Mouse (Mus musculus): ENCODE measurements around the gene Prepl. TPM values are rescaled to one million over a fixed set of nuclear protein-coding genes. Genes with fewer than 3 reads are reported as not detected.
A peak's percentile ranks its signal among the peaks of the same experiment; 100 is the strongest.

Prepl gene
- total and polyA plus RNA-seq, 3 experiments: 36.1 to 142 (median 122) TPM

GRCm38 (mm10) chr17:85079276-85079675 is 10.8 kb downstream of the Prepl start:
- Histone ChIP-seq H3K4me3 (no peak overlapping the region), H3K79me2 (replicated peaks; ENCODE audit: control insufficient read depth, insufficient read depth, low read length) (no peaks in the 10 kb centered on the region), H3K4me1 (ENCODE audit: control insufficient read depth, insufficient read depth, low read length) (no peaks in the 10 kb centered on the region), H3K36me3 (ENCODE audit: control insufficient read depth, insufficient read depth, low read length) (no peaks in the 10 kb centered on the region; the same call in 1 of the 2 replicates), H3K27ac (no peak overlapping the region), H3K27me3 (ENCODE audit: control insufficient read depth, insufficient read depth, low read length) (no peaks in the 10 kb centered on the region), H3K9ac (ENCODE audit: low read depth, low read length) (no peak overlapping the region)
- WGBS: 80% methylated on average over 3 of the region's 3 CpGs
- intact Hi-C loops (cut with DNase I): no loop called here
- peak; percentile 15; the same call in 1 of the 2 replicates for TF ChIP-seq CTCF (IDR thresholded peaks at IDR 0.05)
- TF ChIP-seq POLR2A (IDR thresholded peaks at IDR 0.05; ENCODE audit: insufficient read depth, low read depth, low read length): no peak
- no peak for DNase-seq

- intact Hi-C loops (cut with DNase I): no loop called here
- no peak for TF ChIP-seq EP300 (IDR thresholded peaks at IDR 0.05; ENCODE audit: insufficient read depth, low read depth, low read length)
- WGBS: 93% methylated on average over 4 of the region's 4 CpGs
- no peaks in the 10 kb centered on the region for H3K27me3 ChIP-seq (ENCODE audit: control insufficient read depth, insufficient read depth, low read length)
- no peak for DNase-seq
- H3K27ac ChIP-seq: no peak overlapping the region
- no peak overlapping the region for H3K9ac ChIP-seq (ENCODE audit: low read depth, low read length)
- no peak overlapping the region for H3K4me3 ChIP-seq
- H3K79me2 ChIP-seq (replicated peaks; ENCODE audit: control insufficient read depth, insufficient read depth, low read length): no peaks in the 10 kb centered on the region
- H3K36me3 ChIP-seq (ENCODE audit: control insufficient read depth, insufficient read depth, low read length): no peaks in the 10 kb centered on the region; the same call in 1 of the 2 replicates
- no peaks in the 10 kb centered on the region for H3K4me1 ChIP-seq (ENCODE audit: control insufficient read depth, insufficient read depth, low read length)
These were observed 16.0 kb downstream of the Prepl start for GRCm38 (mm10) chr17:85074083-85074482.

- no peak for DNase-seq
- no peaks in the 10 kb centered on the region for H3K4me1 ChIP-seq (ENCODE audit: control insufficient read depth, insufficient read depth, low read length)
- TF ChIP-seq EP300 (IDR thresholded peaks at IDR 0.05; ENCODE audit: insufficient read depth, low read depth, low read length) (no peak), POLR2A (IDR thresholded peaks at IDR 0.05; ENCODE audit: insufficient read depth, low read depth, low read length) (no peak), CTCF (IDR thresholded peaks at IDR 0.05) (no peak)
- no peaks in the 10 kb centered on the region for H3K27me3 ChIP-seq (ENCODE audit: control insufficient read depth, insufficient read depth, low read length)
- intact Hi-C loops (cut with DNase I): no loop called here
- H3K4me3 ChIP-seq: no peak overlapping the region
- H3K9ac ChIP-seq (ENCODE audit: low read depth, low read length): no peak overlapping the region
- no peak overlapping the region for H3K27ac ChIP-seq
- H3K36me3 ChIP-seq (ENCODE audit: control insufficient read depth, insufficient read depth, low read length): no peaks in the 10 kb centered on the region
- WGBS: 71% methylated on average over 7 of the region's 7 CpGs
- H3K79me2 ChIP-seq (replicated peaks; ENCODE audit: control insufficient read depth, insufficient read depth, low read length): no peaks in the 10 kb centered on the region
These were observed 16.8 kb downstream of the Prepl start for GRCm38 (mm10) chr17:85073214-85073613.

GRCm38 (mm10) chr17:85072383-85072782 is 17.7 kb downstream of the Prepl start:
- H3K36me3 ChIP-seq (ENCODE audit: control insufficient read depth, insufficient read depth, low read length): no peaks in the 10 kb centered on the region
- no peak overlapping the region for H3K9ac ChIP-seq (ENCODE audit: low read depth, low read length)
- DNase-seq: no peak
- no peak for TF ChIP-seq CTCF (IDR thresholded peaks at IDR 0.05)
- no peak for TF ChIP-seq EP300 (IDR thresholded peaks at IDR 0.05; ENCODE audit: insufficient read depth, low read depth, low read length)
- TF ChIP-seq POLR2A (IDR thresholded peaks at IDR 0.05; ENCODE audit: insufficient read depth, low read depth, low read length): no peak
- H3K27ac ChIP-seq: no peak overlapping the region
- intact Hi-C loops (cut with DNase I): no loop called here
- H3K79me2 ChIP-seq (replicated peaks; ENCODE audit: control insufficient read depth, insufficient read depth, low read length): no peaks in the 10 kb centered on the region
- WGBS: 66% methylated on average over 11 of the region's 11 CpGs
- H3K27me3 ChIP-seq (ENCODE audit: control insufficient read depth, insufficient read depth, low read length): no peaks in the 10 kb centered on the region
- H3K4me3 ChIP-seq: no peak overlapping the region
- no peaks in the 10 kb centered on the region for H3K4me1 ChIP-seq (ENCODE audit: control insufficient read depth, insufficient read depth, low read length)

GRCm38 (mm10) chr17:85071088-85071775 is 18.8 kb downstream of the Prepl start:
- 92% methylated on average over 8 of the region's 8 CpGs for WGBS
- intact Hi-C loops (cut with DNase I): no loop called here

GRCm38 (mm10) chr17:85070658-85071057 is 19.4 kb downstream of the Prepl start:
- WGBS: 60% methylated on average over 6 of the region's 6 CpGs
- Histone ChIP-seq H3K36me3 (ENCODE audit: control insufficient read depth, insufficient read depth, low read length) (no peaks in the 10 kb centered on the region), H3K27ac (no peak overlapping the region), H3K4me3 (no peak overlapping the region), H3K27me3 (ENCODE audit: control insufficient read depth, insufficient read depth, low read length) (no peaks in the 10 kb centered on the region), H3K79me2 (replicated peaks; ENCODE audit: control insufficient read depth, insufficient read depth, low read length) (no peaks in the 10 kb centered on the region), H3K4me1 (ENCODE audit: control insufficient read depth, insufficient read depth, low read length) (no peaks in the 10 kb centered on the region), H3K9ac (ENCODE audit: low read depth, low read length) (no peak overlapping the region)
- intact Hi-C loops (cut with DNase I): no loop called here
- TF ChIP-seq POLR2A (IDR thresholded peaks at IDR 0.05; ENCODE audit: insufficient read depth, low read depth, low read length) (no peak), EP300 (IDR thresholded peaks at IDR 0.05; ENCODE audit: insufficient read depth, low read depth, low read length) (no peak), CTCF (IDR thresholded peaks at IDR 0.05) (no peak)
- no peak for DNase-seq

More at GRCm38 (mm10) chr17:85071088-85071775, 18.8 kb downstream of the Prepl start:
- TF ChIP-seq EP300 (IDR thresholded peaks at IDR 0.05; ENCODE audit: insufficient read depth, low read depth, low read length) (no peak), CTCF (IDR thresholded peaks at IDR 0.05) (peak; percentile 51)
- Histone ChIP-seq H3K9ac (ENCODE audit: low read depth, low read length) (no peak overlapping the region), H3K4me1 (ENCODE audit: control insufficient read depth, insufficient read depth, low read length) (no peaks in the 10 kb centered on the region), H3K27me3 (ENCODE audit: control insufficient read depth, insufficient read depth, low read length) (no peaks in the 10 kb centered on the region), H3K4me3 (no peak overlapping the region), H3K79me2 (replicated peaks; ENCODE audit: control insufficient read depth, insufficient read depth, low read length) (no peaks in the 10 kb centered on the region), H3K36me3 (ENCODE audit: control insufficient read depth, insufficient read depth, low read length) (no peaks in the 10 kb centered on the region), H3K27ac (no peak overlapping the region)
- no peak for DNase-seq

Data from heart, adult 2 months (tissue).